Mouse (Mus musculus): Measurements from ENCODE around the gene Prim2. TPM values are rescaled to one million over a fixed set of nuclear protein-coding genes. Genes with fewer than 3 reads are reported as not detected.

Gene Prim2
- polyA plus RNA-seq, 1 experiment, result 8.9 TPM

DNA sequence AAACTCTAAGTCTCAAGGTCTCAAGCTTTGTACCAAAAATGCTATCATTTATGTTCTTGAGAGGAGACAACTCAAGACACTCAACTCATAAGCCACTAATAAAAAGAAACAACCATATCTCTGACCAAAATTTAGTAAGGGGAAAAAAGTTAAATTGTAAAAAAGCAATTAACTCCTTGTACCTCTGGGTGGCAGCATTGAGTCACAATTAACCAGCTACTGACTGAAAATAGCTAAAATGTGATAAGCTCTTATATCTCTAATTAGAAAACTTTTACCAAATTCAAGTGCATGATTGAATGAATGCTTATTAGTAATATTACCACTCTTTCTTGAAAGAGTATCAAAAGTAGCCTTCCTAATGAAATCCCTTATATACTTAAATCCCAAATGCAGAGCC lies 6.4 kb downstream of the Prim2 start:
- Histone ChIP-seq H3K27ac (ENCODE audit: insufficient read depth, low read length) (no peak overlapping the region), H3K4me3 (ENCODE audit: insufficient read depth, low read length) (no peak overlapping the region), H3K4me1 (ENCODE audit: control insufficient read depth, insufficient read depth, low read length) (no peaks in the 10 kb centered on the region)
- TF ChIP-seq CTCF (IDR thresholded peaks at IDR 0.05; ENCODE audit: extremely low read depth, insufficient read depth, low read length), result no peak
- TF ChIP-seq POLR2A (IDR thresholded peaks at IDR 0.05; ENCODE audit: extremely low read depth, insufficient read depth, low read length), result no peak

DNA sequence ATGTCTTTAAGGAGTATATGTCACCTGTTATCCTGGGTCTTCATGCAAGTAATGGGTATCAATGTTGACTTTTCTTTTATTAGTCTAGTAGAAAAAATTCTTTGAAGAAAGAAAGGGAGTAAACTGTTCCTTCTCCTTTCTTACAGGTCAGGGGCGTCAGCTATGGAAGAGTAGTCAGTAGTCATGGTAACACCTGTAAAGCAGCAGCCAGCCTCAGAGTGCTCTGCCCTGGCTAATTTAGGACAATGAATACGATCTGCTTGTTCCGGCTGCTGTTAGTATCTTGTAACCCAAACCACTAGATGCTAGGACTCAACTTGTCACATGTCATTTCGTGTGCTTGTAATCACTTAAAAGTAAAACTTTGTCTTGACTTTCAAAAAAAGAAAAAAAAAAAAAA lies 11.3 kb downstream of the Prim2 start:
- Histone ChIP-seq H3K4me1 (ENCODE audit: control insufficient read depth, insufficient read depth, low read length) (no peaks in the 10 kb centered on the region), H3K4me3 (ENCODE audit: insufficient read depth, low read length) (no peak overlapping the region), H3K27ac (ENCODE audit: insufficient read depth, low read length) (no peak overlapping the region)
- TF ChIP-seq CTCF (IDR thresholded peaks at IDR 0.05; ENCODE audit: extremely low read depth, insufficient read depth, low read length), result no peak
- no peak for TF ChIP-seq POLR2A (IDR thresholded peaks at IDR 0.05; ENCODE audit: extremely low read depth, insufficient read depth, low read length)

DNA sequence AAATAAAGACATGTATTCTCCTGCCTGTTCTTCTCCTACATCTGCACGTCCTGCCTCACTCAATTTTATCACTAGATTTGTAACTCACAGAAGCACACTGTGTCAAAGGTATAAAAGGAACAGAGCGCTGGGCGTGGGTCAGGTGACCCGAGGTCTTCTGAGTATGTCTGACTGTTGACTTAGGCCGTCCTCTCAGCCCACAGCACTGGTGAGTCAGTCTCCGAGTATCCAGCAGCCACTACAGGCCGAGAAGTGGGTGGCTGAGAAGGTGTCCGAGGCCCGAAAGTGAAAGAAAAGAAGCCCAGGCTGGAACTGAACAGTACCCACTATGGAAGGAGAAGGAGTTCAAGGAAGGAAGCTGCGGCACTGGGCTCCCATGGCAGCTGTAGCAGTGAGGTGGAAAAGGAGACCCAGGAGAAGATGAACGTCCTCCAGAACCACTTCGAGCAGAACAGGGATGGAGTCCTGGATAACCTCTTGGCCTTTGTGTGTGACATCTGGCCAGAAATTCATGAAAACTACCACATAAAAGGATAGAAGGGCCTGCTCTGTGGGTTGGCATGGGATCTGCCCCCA lies 11.9 kb downstream of the Prim2 start:
- TF ChIP-seq CTCF (IDR thresholded peaks at IDR 0.05; ENCODE audit: extremely low read depth, insufficient read depth, low read length) (no peak), POLR2A (IDR thresholded peaks at IDR 0.05; ENCODE audit: extremely low read depth, insufficient read depth, low read length) (no peak)
- Histone ChIP-seq H3K4me1 (ENCODE audit: control insufficient read depth, insufficient read depth, low read length) (no peaks in the 10 kb centered on the region), H3K27ac (ENCODE audit: insufficient read depth, low read length) (no peak overlapping the region), H3K4me3 (ENCODE audit: insufficient read depth, low read length) (no peak overlapping the region)

DNA sequence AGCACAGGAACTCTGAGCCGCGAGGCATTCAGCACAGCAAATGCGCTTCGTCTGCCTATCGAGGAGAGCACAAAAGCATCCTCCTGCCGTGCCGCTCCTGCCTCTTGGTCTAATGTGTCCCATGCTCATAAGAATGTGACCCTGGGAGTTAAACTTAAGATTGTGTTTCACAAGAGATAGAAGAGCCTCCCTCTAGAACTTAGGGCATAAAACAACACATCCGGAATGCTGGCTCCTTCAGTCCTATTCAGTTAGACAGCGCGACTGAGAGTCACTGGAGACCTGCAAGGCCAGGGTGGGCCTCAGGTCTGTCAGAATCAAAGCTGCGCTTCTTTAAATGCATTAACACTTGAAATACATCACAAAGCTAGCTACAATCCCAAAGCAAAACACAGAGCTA lies 18.7 kb downstream of the Prim2 start:
- Histone ChIP-seq H3K4me1 (ENCODE audit: control insufficient read depth, insufficient read depth, low read length) (no peaks in the 10 kb centered on the region; the same call in 1 of the 2 replicates), H3K4me3 (ENCODE audit: insufficient read depth, low read length) (no peak overlapping the region), H3K27ac (ENCODE audit: insufficient read depth, low read length) (no peak overlapping the region)
- TF ChIP-seq POLR2A (IDR thresholded peaks at IDR 0.05; ENCODE audit: extremely low read depth, insufficient read depth, low read length) (no peak), CTCF (IDR thresholded peaks at IDR 0.05; ENCODE audit: extremely low read depth, insufficient read depth, low read length) (no peak)

- Histone ChIP-seq H3K27ac (ENCODE audit: insufficient read depth, low read length) (no peak overlapping the region), H3K4me3 (ENCODE audit: insufficient read depth, low read length) (no peak overlapping the region), H3K4me1 (ENCODE audit: control insufficient read depth, insufficient read depth, low read length) (no peaks in the 10 kb centered on the region; the same call in 1 of the 2 replicates)
- TF ChIP-seq CTCF (IDR thresholded peaks at IDR 0.05; ENCODE audit: extremely low read depth, insufficient read depth, low read length) (no peak), POLR2A (IDR thresholded peaks at IDR 0.05; ENCODE audit: extremely low read depth, insufficient read depth, low read length) (no peak)
These were observed 20.0 kb downstream of the Prim2 start for GRCm38 (mm10) chr1:33649534-33650108.

GRCm38 (mm10) chr1:33649021-33649420 lies 20.6 kb downstream of the Prim2 start:
- Histone ChIP-seq H3K27ac (ENCODE audit: insufficient read depth, low read length) (no peak overlapping the region), H3K4me3 (ENCODE audit: insufficient read depth, low read length) (no peak overlapping the region), H3K4me1 (ENCODE audit: control insufficient read depth, insufficient read depth, low read length) (no peaks in the 10 kb centered on the region; the same call in 1 of the 2 replicates)
- TF ChIP-seq POLR2A (IDR thresholded peaks at IDR 0.05; ENCODE audit: extremely low read depth, insufficient read depth, low read length) (no peak), CTCF (IDR thresholded peaks at IDR 0.05; ENCODE audit: extremely low read depth, insufficient read depth, low read length) (no peak)

DNA sequence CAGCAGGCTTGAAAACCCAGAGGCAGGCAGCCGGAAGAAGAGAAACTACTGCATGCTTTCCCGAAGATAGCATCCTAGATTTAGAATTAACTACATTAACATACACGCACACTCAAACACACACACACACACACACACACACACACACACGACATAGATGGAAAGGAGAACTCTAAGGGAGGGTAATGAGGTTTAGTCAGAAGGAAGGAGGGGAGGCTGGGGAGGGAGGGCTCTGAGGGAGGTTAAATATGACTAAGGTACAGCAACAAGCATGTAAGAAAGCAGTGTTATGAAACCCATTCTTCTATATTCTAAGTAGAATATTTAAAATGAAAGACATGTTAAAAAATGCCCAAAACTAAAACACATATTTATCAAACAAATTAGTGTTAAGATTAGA lies 21.9 kb downstream of the Prim2 start:
- Histone ChIP-seq H3K4me3 (ENCODE audit: insufficient read depth, low read length) (no peak overlapping the region), H3K4me1 (ENCODE audit: control insufficient read depth, insufficient read depth, low read length) (no peaks in the 10 kb centered on the region; the same call in 1 of the 2 replicates), H3K27ac (ENCODE audit: insufficient read depth, low read length) (no peak overlapping the region)
- TF ChIP-seq CTCF (IDR thresholded peaks at IDR 0.05; ENCODE audit: extremely low read depth, insufficient read depth, low read length), result no peak
- TF ChIP-seq POLR2A (IDR thresholded peaks at IDR 0.05; ENCODE audit: extremely low read depth, insufficient read depth, low read length), result no peak

DNA sequence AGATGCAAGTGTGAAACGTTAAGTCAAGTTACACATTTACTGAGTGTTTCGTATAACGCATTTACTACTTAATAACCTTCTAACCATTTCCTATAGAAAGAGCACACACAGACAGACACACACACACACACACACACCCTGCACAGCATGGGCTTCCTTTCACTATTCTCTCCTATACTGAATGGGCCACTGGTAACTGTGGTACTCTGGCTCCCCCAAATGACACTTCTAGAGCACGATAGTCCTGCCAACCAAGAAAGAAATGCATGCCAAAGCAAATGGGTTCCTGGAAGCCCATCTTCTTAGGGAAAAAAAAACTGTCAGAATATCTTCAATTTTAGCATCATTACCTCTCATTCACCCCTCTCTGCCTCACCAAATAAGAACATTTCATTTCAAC lies 22.4 kb downstream of the Prim2 start:
- TF ChIP-seq CTCF (IDR thresholded peaks at IDR 0.05; ENCODE audit: extremely low read depth, insufficient read depth, low read length) (peak; percentile 80), POLR2A (IDR thresholded peaks at IDR 0.05; ENCODE audit: extremely low read depth, insufficient read depth, low read length) (no peak)
- H3K27ac ChIP-seq (ENCODE audit: insufficient read depth, low read length), result no peak overlapping the region
- H3K4me1 ChIP-seq (ENCODE audit: control insufficient read depth, insufficient read depth, low read length), result no peaks in the 10 kb centered on the region; the same call in 1 of the 2 replicates
- H3K4me3 ChIP-seq (ENCODE audit: insufficient read depth, low read length), result no peak overlapping the region

DNA sequence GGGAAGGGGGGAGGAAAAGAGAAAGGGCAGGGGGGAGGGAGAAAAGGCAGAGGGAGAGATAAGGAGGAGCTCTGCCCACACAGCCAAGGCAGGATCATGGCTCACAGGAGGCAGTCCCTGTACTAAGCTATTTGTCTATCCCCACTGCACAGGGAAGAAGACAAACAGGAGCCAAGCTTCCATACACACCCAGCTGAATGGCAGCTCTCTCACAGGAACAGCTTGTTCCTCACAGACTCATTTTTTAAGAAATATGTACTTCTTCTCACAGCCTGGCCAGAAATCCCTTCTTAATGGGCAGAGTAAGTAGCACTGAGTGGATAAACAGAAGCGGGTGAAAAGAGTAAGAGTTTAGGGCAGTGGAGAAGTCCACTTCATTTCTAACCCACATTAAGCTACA lies 23.9 kb downstream of the Prim2 start:
- Histone ChIP-seq H3K4me1 (ENCODE audit: control insufficient read depth, insufficient read depth, low read length) (no peaks in the 10 kb centered on the region; the same call in 1 of the 2 replicates), H3K4me3 (ENCODE audit: insufficient read depth, low read length) (no peak overlapping the region), H3K27ac (ENCODE audit: insufficient read depth, low read length) (no peak overlapping the region)
- TF ChIP-seq CTCF (IDR thresholded peaks at IDR 0.05; ENCODE audit: extremely low read depth, insufficient read depth, low read length) (no peak), POLR2A (IDR thresholded peaks at IDR 0.05; ENCODE audit: extremely low read depth, insufficient read depth, low read length) (no peak)

- Histone ChIP-seq H3K27ac (ENCODE audit: insufficient read depth, low read length) (no peak overlapping the region), H3K4me3 (ENCODE audit: insufficient read depth, low read length) (no peak overlapping the region), H3K4me1 (ENCODE audit: control insufficient read depth, insufficient read depth, low read length) (no peaks in the 10 kb centered on the region)
- TF ChIP-seq POLR2A (IDR thresholded peaks at IDR 0.05; ENCODE audit: extremely low read depth, insufficient read depth, low read length) (no peak), CTCF (IDR thresholded peaks at IDR 0.05; ENCODE audit: extremely low read depth, insufficient read depth, low read length) (no peak)
These were observed 28.5 kb downstream of the Prim2 start for GRCm38 (mm10) chr1:33641139-33641538.
